Mouse (Mus musculus) MEL (cell line): ENCODE data around the gene Ubac2. TPM values are rescaled to one million over a fixed set of nuclear protein-coding genes. Genes with fewer than 3 reads are reported as not detected.

Source experiments
- DNase-seq: peaks from one replicate; pipeline ENCODE4 v3.0.0; 2011; ENCODE audit warnings: low read depth, low spot score
- H3K27ac ChIP-seq: 2 replicates; pipeline ENCODE4 v1.5.1; 2012; ENCODE audit warnings: low read depth, mild to moderate bottlenecking, control low read depth, low read length, moderate library complexity; ENCODE audit not compliant: control insufficient read depth
- H3K27me3 ChIP-seq, 2 experiments: fragments of 150-350 bp in 1 of 2; sonication (generic) in 1 of 2; 2 replicates each; pipeline ENCODE4 v1.6.1; 2012; ENCODE audit warnings: low read length in 2 of 2, mild to moderate bottlenecking in 2 of 2, improper control_type of control experiment in 1 of 2, moderate library complexity in 1 of 2; ENCODE audit not compliant: insufficient read depth in 2 of 2, control insufficient read depth in 1 of 2
- H3K36me3 ChIP-seq, 2 experiments: 2 replicates each; pipeline ENCODE4 v1.6.1; 2012 to 2014; ENCODE audit warnings: low read length in 2 of 2, improper control_type of control experiment in 1 of 2, inconsistent platforms in 1 of 2, mild to moderate bottlenecking in 1 of 2; ENCODE audit not compliant: insufficient read depth in 2 of 2, control insufficient read depth in 1 of 2
- H3K4me1 ChIP-seq, 2 experiments: fragments of 150-350 bp in 1 of 2; sonication (generic) in 1 of 2; 2 replicates each; pipeline ENCODE4 v1.6.1; 2012; ENCODE audit warnings: low read length in 2 of 2, improper control_type of control experiment in 1 of 2, mild to moderate bottlenecking in 1 of 2; ENCODE audit not compliant: insufficient read depth in 2 of 2, control insufficient read depth in 1 of 2
- H3K4me3 ChIP-seq, 2 experiments: fragments of 150-350 bp in 1 of 2; sonication (generic) in 1 of 2; 2 replicates each; pipeline ENCODE4 v1.5.1; 2012; ENCODE audit warnings: low read depth in 2 of 2, low read length in 2 of 2, mild to moderate bottlenecking in 2 of 2, moderate library complexity in 2 of 2, control low read depth in 1 of 2, improper control_type of control experiment in 1 of 2; ENCODE audit not compliant: control insufficient read depth in 1 of 2, insufficient read depth in 1 of 2
- H3K79me2 ChIP-seq: 2 replicates; pipeline ENCODE4 v1.6.1; 2012; ENCODE audit warnings: mild to moderate bottlenecking, low read length, moderate library complexity; ENCODE audit not compliant: control insufficient read depth, poor library complexity, insufficient read depth
- H3K9ac ChIP-seq: 2 replicates; pipeline ENCODE4 v1.6.1; 2012; ENCODE audit warnings: low read depth, mild to moderate bottlenecking, control low read depth, low read length, moderate library complexity; ENCODE audit not compliant: control insufficient read depth, poor library complexity, severe bottlenecking
- H3K9me3 ChIP-seq: fragments of 150-350 bp; sonication (generic); replicated peaks from 2 replicates; pipeline ENCODE4 v1.6.1; 2012; ENCODE audit warnings: mild to moderate bottlenecking, low read length, improper control_type of control experiment, moderate library complexity; ENCODE audit not compliant: insufficient read depth
- CHD1 ChIP-seq: IDR thresholded peaks from 2 replicates; pipeline ENCODE4 v1.6.1; 2012; ENCODE audit warnings: low read depth, mild to moderate bottlenecking, inconsistent platforms, low read length, improper control_type of control experiment
- CHD2 ChIP-seq: IDR thresholded peaks from 2 replicates; pipeline ENCODE4 v1.6.1; 2011; ENCODE audit warnings: low read length, improper control_type of control experiment
- CTCF ChIP-seq, 3 experiments: IDR thresholded peaks in 2 of 3; conservative IDR thresholded peaks in 1 of 3; 2 replicates each; pipeline ENCODE4 v1.5.1; 2011 to 2012; ENCODE audit warnings: low read length in 3 of 3, low read depth in 2 of 3, mild to moderate bottlenecking in 2 of 3, improper control_type of control experiment in 1 of 3, inconsistent platforms in 1 of 3, mixed read lengths in 1 of 3, moderate library complexity in 1 of 3; ENCODE audit not compliant: control insufficient read depth in 1 of 3, insufficient read depth in 1 of 3, poor library complexity in 1 of 3, severe bottlenecking in 1 of 3
- E2F4 ChIP-seq: IDR thresholded peaks from 2 replicates; pipeline ENCODE4 v1.6.1; 2011; ENCODE audit warnings: low read depth, low read length, improper control_type of control experiment, borderline replicate concordance
- ELF1 ChIP-seq: IDR thresholded peaks from 2 replicates; pipeline ENCODE4 v1.6.1; 2014; ENCODE audit warnings: low read depth, mild to moderate bottlenecking, inconsistent platforms, low read length, improper control_type of control experiment, moderate library complexity
- EP300 ChIP-seq, 2 experiments: IDR thresholded peaks; 2 replicates each; pipeline ENCODE4 v1.6.1; 2011; ENCODE audit warnings: improper control_type of control experiment in 2 of 2, low read length in 2 of 2, low read depth in 1 of 2, mild to moderate bottlenecking in 1 of 2
- ETS1 ChIP-seq: IDR thresholded peaks from 2 replicates; pipeline ENCODE4 v1.6.1; 2012; ENCODE audit warnings: low read depth, mild to moderate bottlenecking, inconsistent platforms, low read length, improper control_type of control experiment, moderate library complexity
- GABPA ChIP-seq: IDR thresholded peaks from 2 replicates; pipeline ENCODE4 v1.6.1; 2012; ENCODE audit warnings: low read depth, mild to moderate bottlenecking, inconsistent platforms, low read length, improper control_type of control experiment, moderate library complexity
- GATA1 ChIP-seq: IDR thresholded peaks from 2 replicates; pipeline ENCODE4 v1.6.1; 2011; ENCODE audit warnings: low read depth, low read length, improper control_type of control experiment
- HCFC1 ChIP-seq: IDR thresholded peaks from 2 replicates; pipeline ENCODE4 v1.6.1; 2012; ENCODE audit warnings: low read depth, mild to moderate bottlenecking, inconsistent platforms, low read length, improper control_type of control experiment, moderate library complexity
- JUND ChIP-seq: IDR thresholded peaks from 2 replicates; pipeline ENCODE4 v1.6.1; 2011; ENCODE audit warnings: low read depth, mild to moderate bottlenecking, improper control_type of control experiment, low read length
- KAT2A ChIP-seq: conservative IDR thresholded peaks from 2 replicates; pipeline ENCODE4 v1.6.1; 2012; ENCODE audit warnings: low read depth, low read length, improper control_type of control experiment, inconsistent platforms
- MAFK ChIP-seq: IDR thresholded peaks from 2 replicates; pipeline ENCODE4 v1.6.1; 2011; ENCODE audit warnings: low read depth, mild to moderate bottlenecking, low read length, improper control_type of control experiment, borderline replicate concordance
- MAX ChIP-seq: IDR thresholded peaks from 2 replicates; pipeline ENCODE4 v1.6.1; 2011; ENCODE audit warnings: low read length, improper control_type of control experiment
- MEF2A ChIP-seq: IDR thresholded peaks from 2 replicates; pipeline ENCODE4 v1.6.1; 2014; ENCODE audit warnings: low read depth, mild to moderate bottlenecking, inconsistent platforms, low read length, improper control_type of control experiment; ENCODE audit not compliant: poor library complexity, insufficient replicate concordance, severe bottlenecking; ENCODE audit errors: extremely low read depth
- MXI1 ChIP-seq: IDR thresholded peaks from 2 replicates; pipeline ENCODE4 v1.6.1; 2011; ENCODE audit warnings: mild to moderate bottlenecking, low read depth, low read length, improper control_type of control experiment
- MYC ChIP-seq: IDR thresholded peaks from 2 replicates; pipeline ENCODE4 v1.6.1; 2011; ENCODE audit warnings: low read depth, mild to moderate bottlenecking, low read length, improper control_type of control experiment, moderate library complexity
- NELFE ChIP-seq: IDR thresholded peaks from 2 replicates; pipeline ENCODE4 v1.6.1; 2011; ENCODE audit warnings: low read depth, low read length, improper control_type of control experiment
- NRF1 ChIP-seq: IDR thresholded peaks from 2 replicates; pipeline ENCODE4 v1.6.1; 2014; ENCODE audit warnings: low read depth, mild to moderate bottlenecking, inconsistent platforms, low read length, improper control_type of control experiment, moderate library complexity; ENCODE audit not compliant: poor library complexity, insufficient read depth, severe bottlenecking
- POLR2A ChIP-seq, 2 experiments: IDR thresholded peaks; 2 replicates each; pipeline ENCODE4 v1.6.1; 2011 to 2012; ENCODE audit warnings: low read length in 2 of 2, mild to moderate bottlenecking in 2 of 2, control low read depth in 1 of 2, improper control_type of control experiment in 1 of 2, low read depth in 1 of 2, moderate library complexity in 1 of 2; ENCODE audit not compliant: control insufficient read depth in 1 of 2, insufficient read depth in 1 of 2, poor library complexity in 1 of 2
- POLR2AphosphoS2 ChIP-seq: IDR thresholded peaks from 2 replicates; pipeline ENCODE4 v1.6.1; 2011; ENCODE audit warnings: low read length, improper control_type of control experiment
- RAD21 ChIP-seq: IDR thresholded peaks from 2 replicates; pipeline ENCODE4 v1.6.1; 2011; ENCODE audit warnings: mild to moderate bottlenecking, low read depth, low read length, improper control_type of control experiment
- RCOR1 ChIP-seq: IDR thresholded peaks from 2 replicates; pipeline ENCODE4 v1.6.1; 2012; ENCODE audit warnings: low read depth, mild to moderate bottlenecking, inconsistent platforms, low read length, improper control_type of control experiment
- SIN3A ChIP-seq: IDR thresholded peaks from 2 replicates; pipeline ENCODE4 v1.6.1; 2012; ENCODE audit warnings: low read length, improper control_type of control experiment, inconsistent platforms
- SMC3 ChIP-seq: IDR thresholded peaks from 2 replicates; pipeline ENCODE4 v1.6.1; 2011; ENCODE audit warnings: low read depth, low read length, improper control_type of control experiment
- TAL1 ChIP-seq: IDR thresholded peaks from 2 replicates; pipeline ENCODE4 v1.6.1; 2012; ENCODE audit warnings: mild to moderate bottlenecking, inconsistent platforms, low read length, moderate library complexity, mixed read lengths
- TBP ChIP-seq: IDR thresholded peaks from 2 replicates; pipeline ENCODE4 v1.8.0; 2011; ENCODE audit warnings: low read depth, low read length, improper control_type of control experiment
- TCF12 ChIP-seq: IDR thresholded peaks from 2 replicates; pipeline ENCODE4 v1.6.1; 2014; ENCODE audit warnings: low read depth, mild to moderate bottlenecking, inconsistent platforms, low read length, improper control_type of control experiment, moderate library complexity
- UBTF ChIP-seq: IDR thresholded peaks from 2 replicates; pipeline ENCODE4 v1.6.1; 2012; ENCODE audit warnings: low read depth, mild to moderate bottlenecking, inconsistent platforms, low read length, improper control_type of control experiment, moderate library complexity, borderline replicate concordance; ENCODE audit not compliant: insufficient read depth
- USF1 ChIP-seq: IDR thresholded peaks from 2 replicates; pipeline ENCODE4 v1.6.1; 2014; ENCODE audit warnings: low read depth, mild to moderate bottlenecking, inconsistent platforms, low read length, improper control_type of control experiment, moderate library complexity
- USF2 ChIP-seq, 2 experiments: IDR thresholded peaks; 2 replicates each; pipeline ENCODE4 v1.6.1; 2011 to 2012; ENCODE audit warnings: improper control_type of control experiment in 2 of 2, low read length in 2 of 2, borderline replicate concordance in 1 of 2, inconsistent platforms in 1 of 2, low read depth in 1 of 2, mild to moderate bottlenecking in 1 of 2; ENCODE audit not compliant: insufficient read depth in 1 of 2
- ZC3H11A ChIP-seq: IDR thresholded peaks from 2 replicates; pipeline ENCODE4 v1.6.1; 2012; ENCODE audit warnings: low read depth, mild to moderate bottlenecking, inconsistent platforms, low read length, improper control_type of control experiment
- ZKSCAN1 ChIP-seq: IDR thresholded peaks from 2 replicates; pipeline ENCODE4 v1.6.1; 2012; ENCODE audit warnings: low read depth, mild to moderate bottlenecking, inconsistent platforms, low read length, improper control_type of control experiment, moderate library complexity
- polyA plus RNA-seq, 2 experiments: library from polyadenylated mRNA; stranded (reverse) in 1 of 2; unstranded in 1 of 2; fragments of >175 nt in 1 of 2; fragments of >200 nt in 1 of 2; gene quantifications; 2 replicates each; pipeline versions ENCODE4 v1.2.1 to v1.2.4; 2012; ENCODE audit warnings: low replicate concordance in 2 of 2, low read depth in 1 of 2; ENCODE audit not compliant: insufficient read length in 2 of 2, insufficient read depth in 1 of 2, missing spikeins in 1 of 2
- total RNA-seq: library from RNA; depleted of rRNA; stranded (reverse); fragments of 300-350 nt; gene quantifications from 2 replicates; pipeline ENCODE4 v1.2.3, GENCODE M21; 2012

Gene Ubac2
- total and polyA plus RNA-seq, 3 experiments: 32.9 to 44.8 TPM; not detected in 1

GRCm38 (mm10) chr14:122041413-122041825 is 163.0 kb downstream of the Ubac2 start:
- Histone ChIP-seq H3K27me3 (no peaks in the 10 kb centered on the region), H3K4me1 (peaks cover 0 to 24% of the 10 kb centered on the region in 2 experiments), H3K27ac (peak overlapping the region; percentile 80), H3K9me3 (no peaks in the 10 kb centered on the region), H3K9ac (peak overlapping the region; percentile 61), H3K4me3 (peak overlapping the region; percentile 52 to 59), H3K36me3 (peaks cover 0 to 15% of the 10 kb centered on the region in 2 experiments; a peak in 2 of 4 replicates), H3K79me2 (no peaks in the 10 kb centered on the region)
- TF ChIP-seq ELF1 (peak; percentile 76), UBTF (no peak), GATA1 (peak; percentile 71), SMC3 (no peak), MAFK (peak; percentile 88), NELFE (no peak), SIN3A (peak; percentile 55), MYC (no peak), RAD21 (no peak), CHD1 (no peak), POLR2AphosphoS2 (no peak), MEF2A (no peak), ZC3H11A (no peak), GABPA (peak; percentile 92), USF1 (no peak), TAL1 (peak; percentile 16; the same call in 1 of the 2 replicates), RCOR1 (no peak; the same call in 1 of the 2 replicates), TCF12 (no peak), ZKSCAN1 (no peak), EP300 (IDR thresholded peaks at IDR 0.05; ENCODE audit: low read depth in 1 of 2, low read length in 2 of 2) (peak; percentile 62 to 65; a peak in 2 of 4 replicates), POLR2A (IDR thresholded peaks at IDR 0.05; ENCODE audit: control insufficient read depth in 1 of 2, insufficient read depth in 1 of 2, low read depth in 1 of 2, low read length in 2 of 2, poor library complexity in 1 of 2) (no peak), MXI1 (peak; percentile 13; the same call in 1 of the 2 replicates), MAX (0 out of 2 replicates have a peak, but pooled peaks have one; percentile 4), NRF1 (no peak), KAT2A (0 out of 2 replicates have a peak, but pooled peaks have one; percentile 12), CTCF (IDR thresholded peaks at IDR 0.05 in 2 of 3, conservative IDR thresholded peaks at IDR 0.05 in 1 of 3; ENCODE audit: control insufficient read depth in 1 of 3, insufficient read depth in 1 of 3, low read depth in 2 of 3, low read length in 3 of 3, poor library complexity in 1 of 3, severe bottlenecking in 1 of 3) (no peak), TBP (peak; percentile 98), HCFC1 (no peak), CHD2 (no peak), USF2 (IDR thresholded peaks at IDR 0.05; ENCODE audit: borderline replicate concordance in 1 of 2, insufficient read depth in 1 of 2, low read depth in 1 of 2, low read length in 2 of 2) (no peak), JUND (0 out of 2 replicates have a peak, but pooled peaks have one; percentile 53), E2F4 (no peak), ETS1 (peak; percentile 80)
- DNase-seq: peak; percentile 84
